Mouse (Mus musculus) NIH3T3 (cell line): Measurements from ENCODE around the gene Ttc23l.
"Not testable (repeated sequence)": the region's sequence is repeated elsewhere in the genome, so short reads cannot be mapped to it uniquely, and the experiment has no call there.

ENCODE experiments used
- DNase-seq: peaks from one replicate; pipeline ENCODE4 v3.0.0-alpha.2; 2012; ENCODE audit warnings: low read depth

Gene Ttc23l

DNA sequence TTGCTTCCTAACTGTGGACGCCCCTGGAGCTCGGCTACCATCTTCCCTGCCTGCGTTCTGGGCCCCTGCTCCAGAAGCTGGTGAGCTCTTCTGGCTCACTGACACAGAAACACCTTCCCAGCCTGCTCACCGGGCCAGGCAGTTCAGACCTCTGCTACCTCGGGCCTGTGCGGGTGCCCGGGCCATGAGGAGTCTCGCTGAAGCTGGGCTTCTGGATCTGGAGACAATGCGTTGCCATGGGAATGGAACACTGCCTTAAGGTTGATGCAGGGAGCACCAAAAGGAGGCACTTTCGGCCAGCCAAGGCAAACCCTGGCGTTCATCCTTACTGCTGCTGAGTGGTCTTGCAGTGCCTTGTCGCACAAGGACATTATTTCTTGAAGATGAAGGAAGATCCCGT, at the start of gene Ttc23l:
Gene Ttc23l (minus strand): TSS at position 204 of the 400 bp plus-strand sequence.
- no peak for DNase-seq

DNA sequence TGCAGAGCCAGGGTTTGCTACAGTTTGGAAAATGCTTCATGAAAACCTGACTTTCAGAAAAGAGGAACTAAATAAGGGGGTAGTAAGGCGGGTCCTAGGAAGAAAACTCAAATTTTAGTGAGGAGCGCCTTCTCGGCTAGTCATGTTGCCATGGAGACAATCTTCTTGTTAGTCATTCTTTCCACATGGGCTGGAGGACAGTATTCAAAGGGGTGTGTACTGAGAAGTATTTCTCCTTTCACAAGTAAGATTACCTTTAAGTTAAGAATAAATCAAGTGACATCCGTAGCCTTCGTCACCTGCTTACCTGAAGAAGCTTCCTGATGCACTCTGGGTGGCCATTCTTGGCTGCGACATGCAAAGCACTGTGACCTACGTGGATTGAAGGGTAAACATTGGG, 40.9 kb upstream of the Ttc23l start:
- peak; percentile 51 for DNase-seq

DNA sequence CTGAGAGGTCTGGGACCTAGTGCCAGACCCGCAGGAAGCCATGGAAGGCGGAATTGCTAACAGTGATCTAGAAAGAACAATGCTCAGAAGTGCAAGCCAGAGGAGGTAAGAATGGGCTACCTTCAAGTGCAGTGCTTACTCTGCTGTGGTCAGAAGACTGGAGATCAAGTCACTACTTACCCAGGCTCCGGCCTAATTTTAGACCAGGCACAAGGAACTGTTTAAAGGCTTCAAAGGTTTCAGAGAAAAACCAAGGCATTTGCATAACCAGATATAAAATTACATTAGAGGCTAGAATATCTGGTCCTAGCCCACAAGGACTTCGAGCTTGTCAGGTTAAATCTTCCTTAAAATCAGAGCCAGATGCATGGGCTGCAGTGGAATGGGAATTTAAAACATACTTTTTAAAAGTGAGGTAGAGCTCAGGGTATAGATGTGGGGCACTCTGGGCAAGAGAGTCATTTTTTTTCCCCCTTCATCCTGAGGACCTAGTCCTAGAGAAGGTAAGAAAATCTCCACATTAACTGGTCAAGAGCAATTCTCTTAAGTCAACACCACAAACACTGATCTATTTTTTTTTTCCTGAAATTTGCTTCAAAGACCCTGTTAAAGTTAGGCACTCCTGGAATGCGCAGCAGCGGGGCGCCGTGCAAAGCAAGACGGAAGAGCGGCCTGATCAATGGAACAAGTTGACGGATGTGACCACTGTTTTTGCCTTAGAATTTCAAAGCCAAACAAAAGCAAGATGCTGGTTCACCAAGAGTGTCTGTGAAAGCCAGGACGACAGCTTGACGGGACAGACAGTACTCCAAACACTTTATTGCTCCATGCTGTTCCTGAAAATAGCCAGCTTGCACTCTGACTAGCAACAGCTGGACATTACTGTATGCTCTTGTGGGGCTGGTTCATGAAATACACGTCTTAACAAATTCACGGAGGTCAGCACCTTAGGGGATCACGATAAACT, 40.1 kb upstream of the Ttc23l start:
- peak; percentile 72 for DNase-seq

DNA sequence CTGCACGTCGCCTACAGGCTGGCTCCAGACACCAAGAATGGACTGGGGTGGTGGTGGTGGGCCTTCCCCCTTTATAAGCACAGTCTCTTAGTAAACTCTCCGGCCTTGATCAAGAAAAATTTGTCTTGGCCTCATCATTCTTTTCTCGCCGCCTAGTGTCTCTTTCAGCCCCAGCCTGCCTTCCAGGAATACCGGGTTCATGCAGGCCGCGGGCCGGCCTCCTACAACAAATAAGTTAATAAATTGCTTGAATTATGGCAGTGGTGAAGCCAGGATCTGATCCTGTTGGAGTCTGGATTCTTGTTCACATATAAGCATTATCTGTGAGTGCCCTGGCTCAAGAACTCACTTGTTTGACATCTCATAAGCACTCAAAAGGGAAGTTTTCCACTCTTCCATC, 38.4 kb upstream of the Ttc23l start:
- no peak for DNase-seq

DNA sequence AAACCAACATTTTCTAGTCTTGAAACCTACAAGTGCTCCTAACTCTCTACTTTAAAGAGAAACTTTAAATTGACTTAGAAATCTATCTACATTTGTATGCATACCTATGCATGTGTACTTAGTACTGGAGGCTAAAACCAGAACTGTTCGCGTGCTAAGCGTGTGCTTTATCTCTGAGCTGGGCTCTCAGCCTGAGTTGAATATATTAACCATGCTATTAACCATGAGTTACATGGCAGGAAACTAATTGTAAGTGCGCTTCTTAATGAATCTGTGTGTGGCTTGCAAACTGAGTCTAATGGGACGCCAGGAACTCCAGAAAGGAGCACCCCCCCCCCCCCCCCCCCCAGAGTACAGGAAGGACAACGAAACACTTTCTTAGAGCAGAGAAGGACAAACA, 36.9 kb upstream of the Ttc23l start:
- DNase-seq: no peak

DNA sequence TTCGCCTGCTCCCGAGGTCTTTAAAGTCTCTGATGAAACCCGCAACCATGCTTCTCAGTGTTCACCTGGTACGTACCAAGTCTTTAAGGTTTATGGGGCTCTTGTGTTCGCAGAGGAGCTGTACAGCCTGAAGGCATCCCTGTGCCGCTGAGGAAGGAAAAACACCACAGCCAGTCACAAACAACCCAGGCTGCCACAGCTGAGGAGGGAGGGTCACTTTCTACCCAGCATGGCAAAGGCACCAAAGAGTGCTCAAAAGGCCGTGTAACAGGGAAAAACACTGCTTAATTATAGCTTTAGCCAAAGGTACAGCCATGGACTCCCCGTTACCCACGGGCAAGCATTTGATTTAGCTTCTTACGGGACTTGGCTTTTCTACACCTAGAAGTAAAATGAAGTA, 36.4 kb upstream of the Ttc23l start:
- no peak for DNase-seq

DNA sequence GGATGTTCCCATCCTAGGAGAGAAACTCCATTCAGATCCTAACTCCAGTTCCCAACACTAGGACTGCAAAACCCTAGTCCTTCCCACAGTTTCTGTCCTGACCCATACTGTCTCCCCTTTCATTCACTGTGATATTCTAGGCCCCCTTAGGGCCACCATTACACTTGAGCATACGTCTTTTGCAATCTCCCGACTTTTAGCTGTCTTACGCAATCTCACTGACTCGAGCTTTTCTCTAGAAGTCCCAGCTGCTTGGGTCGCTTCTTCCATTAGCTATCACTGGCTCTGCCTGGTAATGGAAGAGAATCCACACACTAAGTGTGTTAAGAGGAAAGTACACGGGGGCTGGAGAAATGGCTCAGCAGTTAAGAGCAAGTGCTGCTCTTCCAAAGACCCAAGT, 34.6 kb upstream of the Ttc23l start:
- peak; percentile 60 for DNase-seq

DNA sequence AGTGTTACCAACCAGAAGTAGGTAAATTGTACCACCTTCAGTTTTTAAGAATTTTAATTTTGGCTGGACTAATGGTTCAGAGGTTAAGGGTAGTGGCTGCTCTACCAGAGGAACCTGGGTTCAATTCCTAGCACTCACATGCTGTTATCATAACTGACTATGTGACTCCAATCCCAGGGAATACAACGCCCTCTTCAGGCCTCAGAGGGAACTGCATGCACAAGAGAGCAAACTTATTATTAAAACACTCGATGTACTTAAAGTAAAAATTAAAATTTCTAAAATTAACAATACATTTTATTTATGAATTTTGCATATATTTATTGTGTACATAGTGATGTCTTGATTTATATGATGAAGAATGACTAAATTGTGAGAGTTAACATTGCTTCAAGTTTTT, 28.1 kb upstream of the Ttc23l start:
- DNase-seq: no peak

DNA sequence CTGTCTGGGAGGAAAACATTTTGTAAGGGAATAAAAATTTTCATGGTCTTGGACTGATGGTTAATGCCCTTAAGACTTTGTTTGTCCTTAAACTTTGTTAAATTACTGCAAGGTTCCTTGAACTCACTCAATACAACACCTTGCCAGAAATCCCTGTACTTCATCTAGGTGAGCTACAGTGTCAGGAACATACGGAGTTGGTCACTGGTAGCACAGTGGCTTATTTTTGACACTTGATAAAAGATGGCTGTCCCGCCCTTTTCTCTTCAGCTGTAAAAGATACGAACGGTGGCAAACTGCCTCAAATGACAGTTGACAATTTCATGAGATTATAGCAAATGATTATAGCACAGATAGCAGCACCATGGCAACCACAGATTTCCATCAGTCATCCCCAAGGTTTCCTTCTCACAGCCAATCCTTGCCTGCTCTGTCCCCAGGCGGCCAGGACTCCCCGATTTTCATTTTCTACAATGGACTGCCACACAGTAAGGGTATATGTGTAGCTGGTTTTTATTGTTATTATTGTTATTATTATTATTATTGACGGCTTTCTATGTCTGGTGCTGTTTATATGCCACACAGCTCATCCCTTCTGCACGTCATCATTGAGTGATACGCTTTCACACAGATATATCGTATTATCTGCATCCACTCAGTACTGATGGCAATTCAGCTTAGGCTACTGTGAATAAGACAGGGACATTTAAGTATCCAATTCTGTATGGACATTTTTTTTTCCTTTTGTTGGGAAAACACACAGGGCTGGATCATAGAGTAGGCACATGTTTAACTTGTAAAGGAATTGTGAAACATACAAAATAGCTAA, 26.1 kb upstream of the Ttc23l start:
- DNase-seq: no peak

DNA sequence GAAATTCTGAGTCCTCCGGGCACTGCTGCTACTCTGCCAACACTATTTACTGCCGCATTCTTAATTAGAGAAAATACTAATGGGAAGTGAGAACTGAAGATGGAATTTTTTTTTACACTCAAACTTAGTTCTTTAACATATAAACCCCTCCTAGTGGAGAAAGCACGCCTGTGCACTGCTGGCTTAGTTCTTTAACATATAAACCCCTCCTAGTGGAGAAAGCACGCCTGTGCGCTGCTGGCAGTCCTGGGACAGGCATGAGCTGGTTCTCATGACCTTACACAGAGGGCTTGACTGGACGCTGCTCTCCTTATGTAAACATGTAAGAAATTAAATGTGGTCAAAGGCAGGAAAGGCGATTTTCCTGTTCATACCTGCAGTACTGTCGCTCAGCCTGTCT, 24.9 kb upstream of the Ttc23l start:
- DNase-seq: peak; percentile 88

DNA sequence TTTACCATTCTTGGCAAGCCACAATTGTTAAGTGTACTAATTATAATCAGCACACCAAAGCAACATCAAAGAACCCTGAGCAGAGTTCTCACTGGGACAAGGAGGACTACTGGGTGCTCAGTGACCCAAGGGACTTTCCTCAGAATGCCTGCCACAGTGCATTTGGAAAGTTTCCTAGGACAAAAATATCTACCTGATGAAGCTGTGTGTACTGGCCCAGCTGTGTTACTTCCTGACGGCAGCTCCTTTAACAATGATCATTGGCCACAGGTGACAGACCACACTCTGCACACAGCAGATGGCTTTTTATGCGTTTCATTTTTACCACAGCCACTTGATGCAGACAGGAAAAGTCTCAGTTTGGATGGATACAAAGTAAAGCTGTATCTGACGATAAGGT, 20.7 kb upstream of the Ttc23l start:
- no peak for DNase-seq

DNA sequence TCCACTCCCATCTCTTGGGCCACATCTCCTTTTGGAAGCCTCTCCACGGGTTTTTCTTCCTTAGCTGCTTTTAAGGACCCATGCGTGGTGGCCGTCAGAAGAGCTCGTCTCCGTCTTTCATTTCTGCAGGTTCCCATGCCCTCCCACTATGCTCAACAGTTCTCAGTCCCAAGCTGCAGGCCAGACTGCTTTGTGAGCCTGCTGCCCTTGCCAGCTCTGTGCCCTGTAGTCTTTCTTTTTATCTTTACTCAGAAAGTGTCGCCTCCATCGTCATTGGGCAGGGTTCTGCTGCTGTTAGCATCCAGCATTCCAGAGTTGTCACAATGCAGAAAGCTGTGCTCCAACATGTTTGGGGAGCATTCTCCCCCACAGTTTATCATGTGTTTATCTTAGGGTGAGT, 8.0 kb upstream of the Ttc23l start:
- no peak for DNase-seq

DNA sequence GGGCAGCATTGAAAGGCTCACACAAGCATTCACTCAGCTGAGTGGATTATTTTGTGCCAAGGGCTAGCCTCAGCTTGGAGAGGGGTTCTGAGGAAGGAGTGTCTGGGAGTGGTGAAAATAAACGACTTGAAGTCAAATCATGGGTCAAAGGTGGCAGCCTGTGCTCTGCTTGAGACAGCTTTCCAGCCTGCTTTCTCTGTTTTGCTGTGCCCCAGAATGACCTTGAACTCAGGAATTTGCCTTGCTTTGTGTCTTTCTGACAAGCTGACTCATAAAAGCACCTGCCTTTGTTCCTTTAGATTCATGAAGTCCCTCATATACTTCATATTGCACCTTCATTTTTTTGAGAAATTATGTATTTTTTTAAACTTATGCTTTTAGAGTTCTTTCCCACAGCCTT, 5.7 kb upstream of the Ttc23l start:
- DNase-seq: no peak

DNA sequence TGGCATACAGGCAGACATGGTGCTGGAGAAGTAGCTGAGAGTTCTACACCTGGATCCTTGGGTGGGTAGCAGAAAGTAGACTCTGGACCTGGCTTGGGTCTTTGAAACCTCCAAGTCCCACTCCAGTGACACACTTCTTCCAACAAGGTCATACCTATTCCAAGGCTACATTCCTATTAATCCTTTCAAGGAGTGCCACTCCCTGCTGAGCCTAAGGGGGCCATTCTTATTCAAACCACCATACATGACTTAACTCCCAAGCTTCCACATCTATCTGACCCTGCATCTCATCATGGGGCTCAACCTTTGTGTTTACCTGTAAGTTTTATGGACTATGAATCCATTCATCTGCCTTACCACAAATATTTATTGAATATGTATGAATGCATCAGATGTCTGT, 3.8 kb upstream of the Ttc23l start:
- DNase-seq: no peak

DNA sequence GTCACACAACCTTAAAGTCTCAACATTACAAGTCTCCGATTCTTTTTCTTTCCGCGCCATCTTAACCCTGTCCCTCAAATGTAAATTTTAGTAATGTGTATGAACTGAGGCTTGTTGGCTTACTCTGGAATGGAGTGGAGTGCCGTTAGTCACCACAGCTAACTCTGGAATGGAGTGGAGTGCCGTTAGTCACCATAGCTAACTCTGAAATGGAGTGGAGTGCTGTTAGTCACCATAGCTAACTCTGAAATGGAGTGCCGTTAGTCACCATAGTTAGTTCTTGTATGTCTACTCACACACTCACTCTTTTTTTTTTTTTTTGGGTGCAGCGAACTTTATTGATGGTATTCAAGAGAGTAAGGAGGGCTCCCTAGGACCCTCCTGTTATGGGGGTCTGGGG, 1.5 kb upstream of the Ttc23l start:
- peak; percentile 76 for DNase-seq

DNA sequence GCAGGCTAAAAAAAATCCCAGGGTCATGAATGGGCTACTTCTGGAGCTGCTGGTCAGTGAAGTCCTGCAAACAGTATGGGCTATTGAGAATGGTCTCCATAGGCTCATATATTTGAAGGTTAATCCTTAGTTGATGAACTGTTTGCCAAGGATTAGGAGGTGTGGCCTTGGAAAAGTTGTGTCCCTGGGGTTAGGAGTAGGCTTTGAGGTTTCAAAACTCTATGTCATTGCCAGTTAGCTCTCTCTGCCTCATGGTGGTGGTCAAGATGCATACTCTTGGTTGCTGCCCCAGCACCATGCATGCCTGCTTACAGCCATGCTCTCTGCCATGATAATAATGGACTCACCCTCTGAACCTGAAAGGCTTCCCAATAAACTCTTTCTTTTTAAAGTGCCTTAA, 4.1 kb downstream of the Ttc23l start:
- peak; percentile 46 for DNase-seq

DNA sequence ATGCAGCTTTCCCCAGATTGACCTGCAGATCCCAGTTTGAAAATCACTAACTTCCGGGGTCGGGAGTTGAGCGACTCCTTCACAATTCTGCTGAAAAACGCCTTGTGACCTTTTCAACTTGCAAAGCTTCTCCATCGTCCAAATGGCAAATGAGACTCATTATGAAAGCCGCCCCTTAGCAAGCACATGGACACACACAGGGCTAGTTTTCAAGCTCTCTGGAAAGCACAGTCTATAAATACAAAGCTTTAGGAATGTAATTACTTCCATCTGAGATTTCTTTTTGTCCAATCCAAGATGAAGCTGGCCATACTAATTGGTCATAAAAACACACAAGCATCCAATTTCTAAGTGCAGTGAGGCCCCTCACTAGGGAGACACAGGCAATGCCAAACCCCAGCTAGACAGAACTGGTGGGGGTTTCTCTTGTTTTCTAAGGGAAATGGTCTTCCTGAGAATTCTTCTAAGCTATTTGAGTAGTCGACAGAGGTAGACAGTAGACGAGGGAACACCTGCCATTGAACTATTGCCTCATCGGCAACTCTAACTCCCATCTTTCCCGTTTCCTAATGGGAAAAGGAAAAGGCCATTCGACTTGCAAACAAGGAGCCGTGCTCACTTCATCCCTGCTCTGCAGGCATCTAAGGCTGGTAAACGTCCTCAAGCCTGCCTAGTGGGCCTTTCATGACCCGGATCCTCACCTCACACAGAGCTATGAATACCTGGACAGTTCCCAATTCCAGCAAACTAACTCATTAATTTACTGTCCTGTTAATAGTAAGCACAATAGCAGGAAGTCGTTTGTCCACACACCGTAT, 18.0 kb downstream of the Ttc23l start:
- peak; percentile 18 for DNase-seq

DNA sequence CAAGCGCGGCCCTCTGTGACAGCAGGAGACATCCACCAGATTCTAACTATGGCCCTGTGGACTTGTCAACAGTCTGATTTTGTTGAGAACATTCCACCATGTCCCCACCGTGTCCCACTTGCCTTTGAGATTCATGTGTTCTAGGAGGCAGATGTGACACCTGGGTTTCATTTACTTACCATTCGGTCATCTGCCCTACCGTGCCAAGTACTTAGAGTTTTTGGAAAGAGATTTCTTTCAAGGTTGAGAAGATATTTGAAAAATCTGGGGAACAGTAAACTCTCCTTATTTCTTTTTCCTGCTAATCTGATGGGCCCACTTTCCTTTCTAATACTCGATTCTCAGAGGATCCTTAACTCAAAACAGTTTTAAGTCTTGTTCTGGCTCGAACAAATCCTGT, 22.5 kb downstream of the Ttc23l start:
- peak; percentile 39 for DNase-seq

DNA sequence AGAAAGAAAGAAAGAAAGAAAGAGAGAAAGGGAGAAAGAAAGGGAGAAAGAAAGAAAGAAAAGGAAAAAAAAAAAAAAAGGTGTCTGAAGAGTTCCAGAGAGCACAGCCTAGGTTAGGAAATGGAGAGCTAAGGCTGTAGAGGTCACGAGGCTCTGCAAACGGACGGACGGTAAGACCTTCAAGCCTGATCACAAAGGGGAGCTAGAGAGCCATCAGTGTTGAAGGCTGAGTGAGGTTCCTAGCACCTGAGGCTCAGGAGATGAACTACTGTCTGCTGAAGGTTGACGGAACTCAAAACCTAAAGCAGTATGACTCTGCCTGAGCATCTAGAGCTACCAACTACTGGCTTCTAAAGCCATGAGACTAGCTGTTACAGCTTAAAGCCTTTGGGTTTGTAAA, 23.9 kb downstream of the Ttc23l start:
- no peak for DNase-seq

DNA sequence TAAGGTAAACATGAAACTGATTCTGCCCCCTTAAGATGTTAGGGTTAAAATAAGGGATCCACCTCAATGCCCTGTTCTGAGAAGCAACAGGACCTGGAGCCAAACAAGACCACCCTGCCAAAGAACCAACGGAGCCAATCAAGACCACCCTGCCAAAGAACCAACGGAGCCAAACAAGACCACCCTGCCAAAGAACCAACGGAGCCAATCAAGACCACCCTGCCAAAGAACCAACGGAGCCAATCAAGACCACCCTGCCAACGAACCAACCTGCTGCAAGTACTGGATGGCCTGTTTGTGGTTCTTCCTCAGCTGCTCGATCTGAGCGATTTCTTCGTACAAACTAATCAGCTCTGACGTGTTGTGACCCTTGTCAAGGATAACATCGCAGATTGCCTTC, 25.1 kb downstream of the Ttc23l start:
- not testable (repeated sequence) for DNase-seq

DNA sequence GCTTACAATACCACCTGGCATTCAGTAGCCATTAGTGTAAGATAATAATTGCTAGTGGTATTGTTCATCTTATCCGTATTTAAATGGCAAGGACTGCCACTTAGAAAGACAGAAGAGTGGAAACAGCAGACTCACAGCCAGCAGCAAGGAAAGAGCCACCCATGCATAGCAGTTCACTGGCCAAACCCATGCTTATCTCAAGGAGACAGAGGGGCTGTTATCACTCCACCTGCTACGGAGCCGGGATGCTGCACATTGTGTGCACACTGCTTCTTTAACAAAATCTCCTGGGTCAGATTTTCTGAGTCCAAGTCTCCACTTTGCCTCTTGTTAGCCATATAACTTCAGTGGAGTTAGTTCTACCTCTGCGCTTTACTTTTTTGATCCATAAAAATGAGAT, 27.1 kb downstream of the Ttc23l start:
- no peak for DNase-seq

DNA sequence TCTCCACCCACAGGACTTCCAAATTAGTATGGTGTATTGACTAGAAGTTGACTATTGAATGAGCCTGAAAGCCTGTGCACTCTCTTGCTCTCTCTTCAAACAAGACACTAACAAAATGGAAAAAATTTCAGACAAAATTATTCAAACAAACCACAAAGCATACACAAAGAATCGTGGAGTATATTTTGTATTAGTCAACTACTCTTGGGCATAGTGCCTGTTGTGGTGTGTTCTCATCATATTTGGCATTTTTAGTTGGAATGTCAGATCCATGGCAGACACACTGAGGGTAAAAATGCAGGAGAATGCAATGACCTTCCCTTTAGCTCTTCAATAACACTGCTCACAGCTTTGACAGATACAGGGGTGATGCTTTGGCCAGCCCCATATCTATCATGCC, 32.6 kb downstream of the Ttc23l start:
- peak; percentile 83 for DNase-seq
